Mouse (Mus musculus) bone marrow, adult 2 months (tissue): ENCODE results near the gene Tmem132b.

Experiments
- CTCF ChIP-seq: fragments of 200-500 bp; IDR thresholded peaks from 2 replicates; pipeline ENCODE4 v1.5.1; 2011; ENCODE audit warnings: low read length, control low read depth; ENCODE audit not compliant: control insufficient read depth, insufficient read depth
- POLR2A ChIP-seq: fragments of 200-500 bp; IDR thresholded peaks from 2 replicates; pipeline ENCODE4 v1.6.1; 2011; ENCODE audit warnings: low read depth, mild to moderate bottlenecking, control low read depth, low read length, borderline replicate concordance; ENCODE audit not compliant: control insufficient read depth

DNA sequence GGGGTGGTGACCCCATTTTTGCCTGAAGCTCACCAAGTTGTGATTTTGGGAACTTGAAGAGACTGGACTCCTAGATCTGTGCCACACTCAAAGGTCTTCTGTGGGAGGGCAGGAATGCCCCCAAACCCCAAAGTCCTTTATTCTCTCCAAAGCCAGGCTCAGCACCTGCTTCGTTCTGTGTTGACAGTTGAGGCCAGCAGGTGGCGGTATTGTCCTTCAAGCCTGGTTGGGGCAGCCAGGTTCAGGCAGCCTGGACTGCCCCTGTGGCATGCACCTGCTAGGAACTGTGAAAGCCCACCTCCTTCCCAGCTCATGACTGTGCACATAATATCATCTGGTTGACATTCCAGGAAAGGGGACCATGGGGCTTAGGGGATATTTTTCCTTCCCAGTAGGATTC, 82.8 kb downstream of the Tmem132b start:
- TF ChIP-seq CTCF = peak; percentile 19; the same call in 1 of the 2 replicates
- no peak for TF ChIP-seq POLR2A
